Mouse (Mus musculus) heart, embryonic 16.5 days (tissue): ENCODE data around the gene Tpx2. TPM values are rescaled to one million over a fixed set of nuclear protein-coding genes. Genes with fewer than 3 reads are reported as not detected.

ENCODE experiments used
- ATAC-seq: fragments of 200-750 bp; cut with Nextera tagmentation; replicated peaks from 2 replicates; pipeline ENCODE4 v1.8.0; 2017; ENCODE audit warnings: moderate number of reproducible peaks; ENCODE audit not compliant: insufficient read depth, low FRiP score; ENCODE audit errors: extremely low read depth
- H3K27ac ChIP-seq: fragments of 300-500 bp; sonication (generic); 2 replicates; pipeline ENCODE4 v1.5.1; 2014; ENCODE audit warnings: mild to moderate bottlenecking, low read length, control low read depth, moderate library complexity
- H3K27me3 ChIP-seq: fragments of 300-500 bp; sonication (generic); 2 replicates; pipeline ENCODE4 v1.6.1; 2014; ENCODE audit warnings: low read length, mixed read lengths; ENCODE audit not compliant: control insufficient read depth, insufficient read depth
- H3K36me3 ChIP-seq: fragments of 300-500 bp; sonication (generic); 2 replicates; pipeline ENCODE4 v1.6.1; 2014; ENCODE audit not compliant: control insufficient read depth, insufficient read depth
- H3K4me1 ChIP-seq: fragments of 300-500 bp; sonication (generic); 2 replicates; pipeline ENCODE4 v1.6.1; 2014; ENCODE audit warnings: low read length, mixed read lengths; ENCODE audit not compliant: control insufficient read depth, insufficient read depth
- H3K4me2 ChIP-seq: fragments of 300-500 bp; sonication (generic); 2 replicates; pipeline ENCODE4 v1.6.1; 2014; ENCODE audit warnings: low read depth, mild to moderate bottlenecking, control low read depth, low read length
- H3K4me3 ChIP-seq: fragments of 300-500 bp; sonication (generic); 2 replicates; pipeline ENCODE4 v1.5.1; 2014; ENCODE audit warnings: mild to moderate bottlenecking, control low read depth, low read length
- H3K9ac ChIP-seq: fragments of 300-500 bp; sonication (generic); 2 replicates; pipeline ENCODE4 v1.6.1; 2014; ENCODE audit warnings: low read length, control low read depth
- H3K9me3 ChIP-seq: fragments of 300-500 bp; sonication (generic); replicated peaks from 2 replicates; pipeline ENCODE4 v1.6.1; 2016; ENCODE audit warnings: low read length; ENCODE audit not compliant: control insufficient read depth
- WGBS: fragments of 180-500 bp; shearing (Covaris S2); extraction: QIAGEN DNeasy Blood & Tissue Kit; methylation state at CpG from one replicate; pipeline ENCODE4 v1.1.7; 2014; 5-methylcytosine and 5-hydroxymethylcytosine counted together
- polyA plus RNA-seq: library from polyadenylated mRNA; unstranded; fragments of >200 nt; fragmentation: Nextera tagmentation; extraction: Ambion mirVana; gene quantifications from 2 replicates; pipeline ENCODE4 v1.2.1, GENCODE M21; 2015

Gene Tpx2
- polyA plus RNA-seq, 1 experiment from 2014 or later: 55.1 TPM

GRCm38 (mm10) chr2:152825713-152826112 lies 22.1 kb upstream of the Tpx2 start:
- Histone ChIP-seq H3K9me3 (no peaks in the 10 kb centered on the region), H3K4me3 (no peak overlapping the region), H3K9ac (no peak overlapping the region), H3K4me1 (peaks cover 54% of the 10 kb centered on the region), H3K27me3 (no peaks in the 10 kb centered on the region), H3K27ac (no peak overlapping the region), H3K36me3 (0 out of 2 replicates have a peak, but pooled peaks cover 4% of the 10 kb centered on the region), H3K4me2 (0 out of 2 replicates have a peak overlapping the region, but pooled peaks have one; percentile 71)
- no peak for ATAC-seq
- 85% methylated on average over 2 of the region's 2 CpGs for WGBS

- Histone ChIP-seq H3K27me3 (no peaks in the 10 kb centered on the region), H3K4me3 (no peak overlapping the region), H3K4me2 (peak overlapping the region; percentile 71; the same call in 1 of the 2 replicates), H3K9me3 (no peaks in the 10 kb centered on the region), H3K27ac (no peak overlapping the region), H3K4me1 (peaks cover 49% of the 10 kb centered on the region), H3K9ac (no peak overlapping the region), H3K36me3 (0 out of 2 replicates have a peak, but pooled peaks cover 4% of the 10 kb centered on the region)
- ATAC-seq: no peak
- WGBS: 59% methylated on average over 3 of the region's 3 CpGs
These were observed 21.3 kb upstream of the Tpx2 start for GRCm38 (mm10) chr2:152826481-152826880.

GRCm38 (mm10) chr2:152827321-152828010 lies 20.3 kb upstream of the Tpx2 start:
- Histone ChIP-seq H3K4me2 (peak overlapping the region; percentile 71), H3K4me3 (peak overlapping the region; percentile 85), H3K9ac (peak overlapping the region; percentile 94), H3K36me3 (0 out of 2 replicates have a peak, but pooled peaks cover 2% of the 10 kb centered on the region), H3K27ac (peak overlapping the region; percentile 72; the same call in 1 of the 2 replicates), H3K27me3 (no peaks in the 10 kb centered on the region), H3K9me3 (no peaks in the 10 kb centered on the region), H3K4me1 (peaks cover 44% of the 10 kb centered on the region)
- WGBS: 66% methylated on average over 8 of the region's 8 CpGs
- no peak for ATAC-seq

- Histone ChIP-seq H3K9me3 (no peaks in the 10 kb centered on the region), H3K4me1 (peaks cover 44% of the 10 kb centered on the region), H3K9ac (peak overlapping the region; percentile 94), H3K4me2 (peak overlapping the region; percentile 71), H3K36me3 (0 out of 2 replicates have a peak, but pooled peaks cover 2% of the 10 kb centered on the region), H3K27ac (peak overlapping the region; percentile 72), H3K27me3 (no peaks in the 10 kb centered on the region), H3K4me3 (peak overlapping the region; percentile 85)
- WGBS: 45% methylated on average over 4 of the region's 4 CpGs
- no peak for ATAC-seq
These were observed 19.8 kb upstream of the Tpx2 start for GRCm38 (mm10) chr2:152828011-152828370.

GRCm38 (mm10) chr2:152828532-152828931 lies 19.2 kb upstream of the Tpx2 start:
- no peak for ATAC-seq
- H3K9me3 ChIP-seq: no peaks in the 10 kb centered on the region
- H3K4me1 ChIP-seq: peaks cover 44% of the 10 kb centered on the region
- H3K4me3 ChIP-seq: peak overlapping the region; percentile 85
- H3K4me2 ChIP-seq: peak overlapping the region; percentile 71
- H3K27me3 ChIP-seq: no peaks in the 10 kb centered on the region
- peak overlapping the region; percentile 94 for H3K9ac ChIP-seq
- 0 out of 2 replicates have a peak, but pooled peaks cover 2% of the 10 kb centered on the region for H3K36me3 ChIP-seq
- 32% methylated on average over 1 of the region's 1 CpGs for WGBS
- peak overlapping the region; percentile 72 for H3K27ac ChIP-seq

- Histone ChIP-seq H3K4me2 (peak overlapping the region; percentile 71), H3K27ac (peak overlapping the region; percentile 72), H3K36me3 (0 out of 2 replicates have a peak, but pooled peaks cover 2% of the 10 kb centered on the region), H3K27me3 (no peaks in the 10 kb centered on the region), H3K9me3 (no peaks in the 10 kb centered on the region), H3K4me3 (peak overlapping the region; percentile 85), H3K9ac (peak overlapping the region; percentile 94), H3K4me1 (peaks cover 44% of the 10 kb centered on the region)
- 51% methylated on average over 23 of the region's 23 CpGs for WGBS
- ATAC-seq: no peak
These were observed 18.3 kb upstream of the Tpx2 start for GRCm38 (mm10) chr2:152829367-152829881.

- Histone ChIP-seq H3K4me1 (peaks cover 40% of the 10 kb centered on the region), H3K36me3 (0 out of 2 replicates have a peak, but pooled peaks cover under 1% of the 10 kb centered on the region), H3K9ac (peak overlapping the region; percentile 94), H3K9me3 (no peaks in the 10 kb centered on the region), H3K27ac (peak overlapping the region; percentile 99), H3K27me3 (no peaks in the 10 kb centered on the region), H3K4me3 (peak overlapping the region; percentile 85), H3K4me2 (peak overlapping the region; percentile 71)
- 2% methylated on average over 31 of the region's 31 CpGs for WGBS
- peak; percentile 86 for ATAC-seq
These were observed 17.5 kb upstream of the Tpx2 start for GRCm38 (mm10) chr2:152830021-152830921.

GRCm38 (mm10) chr2:152831019-152831878 lies 16.5 kb upstream of the Tpx2 start, which contains the start of gene Bcl2l1:
Bcl2l1 (minus strand) TSS chr2:152831728.
- Histone ChIP-seq H3K9ac (peak within 1 kb of the TSS; percentile 94), H3K4me3 (peak within 1 kb of the TSS; percentile 85)
- WGBS: under 1% methylated on average over 74 of the region's 74 CpGs

More at GRCm38 (mm10) chr2:152831019-152831878, 16.5 kb upstream of the Tpx2 start, which contains the start of gene Bcl2l1:
- peak within 1 kb of the TSS; percentile 99 for H3K27ac ChIP-seq
- H3K36me3 ChIP-seq: no peaks in the 10 kb centered on the region
- peak; percentile 93 for ATAC-seq
- no peaks in the 10 kb centered on the region for H3K9me3 ChIP-seq
- H3K27me3 ChIP-seq: no peaks in the 10 kb centered on the region
- H3K4me1 ChIP-seq: peaks cover 33% of the 10 kb centered on the region
- H3K4me2 ChIP-seq: peak within 1 kb of the TSS; percentile 71
